Mouse (Mus musculus): ENCODE results near the gene Zfp14. TPM values are rescaled to one million over a fixed set of nuclear protein-coding genes. Genes with fewer than 3 reads are reported as not detected.

The Zfp14 gene
- polyA plus RNA-seq (2021; fragmentation: Nextera tagmentation), result 5.0 and 5.1 TPM in 2 replicates
- long read RNA-seq, experiment 1, transcript Zfp14-203 (5 exons, 3,411 nt), result major isoform, 8 of 15 reads
- long read RNA-seq, experiment 1, partial matches to known transcripts, result 0 of 15 reads
- long read RNA-seq, experiment 1, other reads (novel, unspliced or antisense), result 6 of 15 reads
- long read RNA-seq, experiment 2, transcript Zfp14-203 (5 exons, 3,411 nt), result major isoform, 35 of 60 reads
- long read RNA-seq, experiment 2, partial matches to known transcripts, result 5 of 60 reads
- long read RNA-seq, experiment 2, other reads (novel, unspliced or antisense), result 19 of 60 reads

GRCm38 (mm10) chr7:30050882-30051548 lies at the start of gene Zfp14:
Gene Zfp14 (minus strand): TSS chr7:30051380.

DNA sequence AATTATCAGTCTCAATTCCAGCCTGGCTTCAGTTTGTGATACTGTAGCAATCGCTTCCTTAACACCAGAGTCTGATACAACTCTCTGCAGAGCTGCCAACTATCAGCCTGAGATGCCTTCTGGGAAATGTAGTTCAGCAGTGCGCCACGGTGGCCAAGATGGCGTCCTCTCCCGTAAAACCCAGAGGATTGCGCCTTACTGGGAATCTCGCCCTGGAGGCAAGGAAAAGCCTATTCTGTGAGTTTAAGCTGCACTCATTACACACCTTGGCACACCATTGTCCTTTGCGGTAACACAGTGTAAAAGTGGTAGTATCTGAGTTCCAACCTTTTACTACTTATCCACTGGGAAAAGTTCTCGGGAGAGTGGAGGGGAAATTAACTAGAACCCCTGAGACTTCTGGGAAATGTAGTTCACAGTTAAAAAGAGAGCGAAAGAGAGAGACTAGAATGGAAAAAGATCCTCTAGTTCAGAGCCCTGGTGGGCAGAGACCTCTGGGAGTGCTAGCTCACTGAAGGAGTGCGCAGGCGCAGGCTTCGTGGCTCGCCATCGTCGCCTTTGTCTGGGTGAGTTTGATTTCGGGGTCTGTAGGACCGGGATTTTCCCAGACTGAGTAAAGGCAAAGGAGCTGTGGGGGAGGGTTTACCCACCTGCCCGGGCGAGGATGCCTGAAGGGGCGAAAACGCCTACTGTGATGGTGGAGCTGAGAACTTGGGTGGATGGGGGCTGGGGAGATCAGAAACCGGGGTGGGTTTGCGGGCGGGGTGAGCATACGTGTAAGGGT lies 43.7 kb upstream of the Zfp14 start, which contains the start of gene Zfp260:
TSS of gene Zfp260 (plus strand) at position 132 of the 784 bp plus-strand sequence.

DNA sequence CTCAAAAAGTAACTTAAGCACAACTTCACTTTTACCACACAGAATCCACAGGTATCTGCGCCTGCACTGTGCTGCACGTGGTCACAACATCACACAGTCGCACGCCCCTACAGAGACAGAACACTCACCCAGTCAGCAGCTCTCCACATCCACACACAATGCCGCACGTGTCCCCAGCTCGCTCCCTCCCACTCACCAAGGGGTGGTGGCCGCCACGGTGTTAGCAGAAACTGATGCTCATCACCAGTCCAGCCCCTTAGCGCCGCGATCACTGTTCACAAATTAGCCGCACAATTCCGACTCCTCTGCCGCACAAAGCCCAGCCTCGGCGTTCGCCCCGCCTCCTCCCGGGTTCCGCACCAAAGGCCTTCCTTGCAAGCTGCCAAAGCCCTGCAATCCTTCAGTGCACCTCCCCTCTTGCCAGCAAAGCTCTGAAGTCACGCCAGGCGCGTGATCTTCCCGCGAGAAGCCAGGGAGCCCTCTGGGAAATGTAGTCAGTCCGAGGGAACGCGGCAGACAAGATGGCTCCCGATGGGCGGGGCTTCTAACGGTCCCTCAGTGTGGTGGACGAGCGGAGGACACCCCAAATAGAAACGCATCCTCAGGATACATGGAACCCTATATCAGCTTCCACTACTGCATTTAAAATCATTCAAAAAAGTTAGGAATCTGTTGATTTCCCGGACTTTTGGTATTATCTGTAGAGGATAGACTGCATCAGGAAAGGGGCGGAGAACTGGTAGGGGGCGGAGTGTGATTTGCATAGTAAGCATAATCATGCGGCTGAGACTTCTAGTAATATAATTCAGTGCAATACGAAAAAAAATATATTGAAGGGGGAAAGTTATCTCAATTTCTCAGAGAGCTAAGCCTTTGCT lies 39.2 kb upstream of the Zfp14 start, which contains the start of the genes Gm26920 and Zfp566:
TSS of gene Gm26920 (minus strand) at position 319 of the 878 bp plus-strand sequence.
TSS of gene Zfp566 (minus strand) at position 436 of the 878 bp plus-strand sequence.

GRCm38 (mm10) chr7:30072146-30073028 lies 21.2 kb upstream of the Zfp14 start, which contains the start of gene Zfp82:
Gene Zfp82 (minus strand): TSS chr7:30072900.

Small RNA genes within 50 kb of the gene (microRNA-seq; reads per million reads assigned to microRNA genes)
- gene Gm23368, result not detected

Other genes starting within 250 kb of the Zfp14 start
- 3.3 and 5.3 TPM in 2 replicates for gene Zfp790, start 235.3 kb downstream of the Zfp14 start, polyA plus RNA-seq (2021; fragmentation: Nextera tagmentation)
- 5.9 and 6.1 TPM in 2 replicates for gene Zfp940, start 197.7 kb downstream of the Zfp14 start, polyA plus RNA-seq (2021; fragmentation: Nextera tagmentation)
- gene Zfp420, start 191.4 kb downstream of the Zfp14 start, polyA plus RNA-seq (2021; fragmentation: Nextera tagmentation), result 6.0 and 7.3 TPM in 2 replicates
- gene Zfp27, start 144.8 kb downstream of the Zfp14 start, polyA plus RNA-seq (2021; fragmentation: Nextera tagmentation), result 8.4 and 9.5 TPM in 2 replicates
- 1.1 and 1.2 TPM in 2 replicates for gene Zfp383, start 143.2 kb downstream of the Zfp14 start, polyA plus RNA-seq (2021; fragmentation: Nextera tagmentation)
- 10.0 TPM in 2 replicates for gene Zfp74, start 97.3 kb downstream of the Zfp14 start, polyA plus RNA-seq (2021; fragmentation: Nextera tagmentation)
- gene Zfp568, start 67.4 kb downstream of the Zfp14 start, polyA plus RNA-seq (2021; fragmentation: Nextera tagmentation), result 0.23 and 0.29 TPM in 2 replicates
- 2.5 and 2.7 TPM in 2 replicates for gene Zfp82, start 21.5 kb upstream of the Zfp14 start, polyA plus RNA-seq (2021; fragmentation: Nextera tagmentation)
- gene Gm26920, start 39.0 kb upstream of the Zfp14 start, polyA plus RNA-seq (2021; fragmentation: Nextera tagmentation), result 0.08 and 0.69 TPM in 2 replicates
- gene Zfp566, start 39.1 kb upstream of the Zfp14 start, polyA plus RNA-seq (2021; fragmentation: Nextera tagmentation), result 6.6 and 6.7 TPM in 2 replicates
- gene Zfp260, start 43.4 kb upstream of the Zfp14 start, polyA plus RNA-seq (2021; fragmentation: Nextera tagmentation), result 58.4 and 64.8 TPM in 2 replicates
- gene Zfp382, start 70.6 kb upstream of the Zfp14 start, polyA plus RNA-seq (2021; fragmentation: Nextera tagmentation), result 7.3 and 8.7 TPM in 2 replicates
- gene Zfp146, start 118.4 kb upstream of the Zfp14 start, polyA plus RNA-seq (2021; fragmentation: Nextera tagmentation), result 3.2 and 3.3 TPM in 2 replicates
- gene Cox7a1, start 132.8 kb upstream of the Zfp14 start, polyA plus RNA-seq (2021; fragmentation: Nextera tagmentation), result 13.4 and 28.5 TPM in 2 replicates
- 39.7 and 41.1 TPM in 2 replicates for gene Capns1, start 147.4 kb upstream of the Zfp14 start, polyA plus RNA-seq (2021; fragmentation: Nextera tagmentation)
- 144 and 151 TPM in 2 replicates for gene Polr2i, start 180.6 kb upstream of the Zfp14 start, polyA plus RNA-seq (2021; fragmentation: Nextera tagmentation)
- gene Tbcb, start 180.9 kb upstream of the Zfp14 start, polyA plus RNA-seq (2021; fragmentation: Nextera tagmentation), result 265 and 278 TPM in 2 replicates
- not detected in 2 replicates for gene Ovol3, start 184.3 kb upstream of the Zfp14 start, polyA plus RNA-seq (2021; fragmentation: Nextera tagmentation)
- 0.13 and 0.30 TPM in 2 replicates for gene Thap8, start 228.7 kb upstream of the Zfp14 start, polyA plus RNA-seq (2021; fragmentation: Nextera tagmentation)
- gene Wdr62, start 229.0 kb upstream of the Zfp14 start, polyA plus RNA-seq (2021; fragmentation: Nextera tagmentation), result 0.25 and 0.58 TPM in 2 replicates
- gene Clip3, start 240.3 kb upstream of the Zfp14 start, polyA plus RNA-seq (2021; fragmentation: Nextera tagmentation), result 160 and 231 TPM in 2 replicates